Mouse (Mus musculus): ENCODE data around the gene Rhox8. TPM values are rescaled to one million over a fixed set of nuclear protein-coding genes. Genes with fewer than 3 reads are reported as not detected.
"Not testable (repeated sequence)": the region's sequence is repeated elsewhere in the genome, so short reads cannot be mapped to it uniquely, and the experiment has no call there.

Gene Rhox8
- polyA plus RNA-seq, 1 experiment, result not detected

- Histone ChIP-seq H3K4me1 (ENCODE audit: control insufficient read depth, insufficient read depth, low read length) (no peaks in the 10 kb centered on the region), H3K9ac (ENCODE audit: low read depth, poor library complexity, severe bottlenecking) (no peak overlapping the region), H3K9me3 (replicated peaks; ENCODE audit: control insufficient read depth, insufficient read depth, low read length, poor library complexity, severe bottlenecking) (no peaks in the 10 kb centered on the region), H3K36me3 (ENCODE audit: control insufficient read depth, insufficient read depth, low read length, poor library complexity, severe bottlenecking) (no peaks in the 10 kb centered on the region), H3K27me3 (ENCODE audit: control insufficient read depth, insufficient read depth, low read length, poor library complexity, severe bottlenecking) (no peaks in the 10 kb centered on the region), H3K4me3 (ENCODE audit: low read depth, low read length) (no peak overlapping the region), H3K27ac (ENCODE audit: insufficient read depth, low read length) (no peak overlapping the region)
- TF ChIP-seq EP300 (IDR thresholded peaks at IDR 0.05; ENCODE audit: insufficient read depth, low read depth, low read length) (no peak), CTCF (IDR thresholded peaks at IDR 0.05; ENCODE audit: low read depth, low read length) (no peak), POLR2A (IDR thresholded peaks at IDR 0.05; ENCODE audit: insufficient read depth, low read length) (no peak)
Observed at GRCm38 (mm10) chrX:37871641-37872040, 7.1 kb downstream of the Rhox8 start.

- H3K9me3 ChIP-seq (replicated peaks; ENCODE audit: control insufficient read depth, insufficient read depth, low read length, poor library complexity, severe bottlenecking); H3K27me3 ChIP-seq (ENCODE audit: control insufficient read depth, insufficient read depth, low read length, poor library complexity, severe bottlenecking); H3K27ac ChIP-seq (ENCODE audit: insufficient read depth, low read length); H3K4me1 ChIP-seq (ENCODE audit: control insufficient read depth, insufficient read depth, low read length); H3K4me3 ChIP-seq (ENCODE audit: low read depth, low read length); H3K9ac ChIP-seq (ENCODE audit: low read depth, poor library complexity, severe bottlenecking); H3K36me3 ChIP-seq (ENCODE audit: control insufficient read depth, insufficient read depth, low read length, poor library complexity, severe bottlenecking): not testable (repeated sequence)
Observed at GRCm38 (mm10) chrX:37831386-37831785, 47.4 kb downstream of the Rhox8 start, which contains the start of gene Rhox7a. Rhox7a (plus strand) TSS chrX:37831686.

- not testable (repeated sequence) for H3K9me3 ChIP-seq (replicated peaks; ENCODE audit: control insufficient read depth, insufficient read depth, low read length, poor library complexity, severe bottlenecking); H3K4me1 ChIP-seq (ENCODE audit: control insufficient read depth, insufficient read depth, low read length); H3K9ac ChIP-seq (ENCODE audit: low read depth, poor library complexity, severe bottlenecking); H3K27me3 ChIP-seq (ENCODE audit: control insufficient read depth, insufficient read depth, low read length, poor library complexity, severe bottlenecking); H3K27ac ChIP-seq (ENCODE audit: insufficient read depth, low read length); H3K36me3 ChIP-seq (ENCODE audit: control insufficient read depth, insufficient read depth, low read length, poor library complexity, severe bottlenecking)
- H3K4me3 ChIP-seq (ENCODE audit: low read depth, low read length), result peak within 1 kb of the TSS; percentile 12
Observed at GRCm38 (mm10) chrX:37826610-37827009, 52.1 kb downstream of the Rhox8 start, which contains the start of gene Rhox6. Rhox6 (plus strand) TSS chrX:37826910.

Other genes with a start within 250 kb of the Rhox8 start
- gene Rhox2g, start 235.5 kb downstream of the Rhox8 start, polyA plus RNA-seq (2011; ENCODE audit: insufficient read depth, insufficient read length, low read depth, missing spikeins), result not detected in 2 replicates
- gene Rhox4g, start 227.6 kb downstream of the Rhox8 start, polyA plus RNA-seq (2011; ENCODE audit: insufficient read depth, insufficient read length, low read depth, missing spikeins), result not detected in 2 replicates
- gene Rhox3h, start 210.2 kb downstream of the Rhox8 start, polyA plus RNA-seq (2011; ENCODE audit: insufficient read depth, insufficient read length, low read depth, missing spikeins), result not detected in 2 replicates
- not detected in 2 replicates for gene Rhox2h, start 205.7 kb downstream of the Rhox8 start, polyA plus RNA-seq (2011; ENCODE audit: insufficient read depth, insufficient read length, low read depth, missing spikeins)
- gene Rhox5, start 74.1 kb downstream of the Rhox8 start, polyA plus RNA-seq (2011; ENCODE audit: insufficient read depth, insufficient read length, low read depth, missing spikeins), result 162 and 170 TPM in 2 replicates
- 23.9 and 27.9 TPM in 2 replicates for gene Rhox6, start 52.0 kb downstream of the Rhox8 start, polyA plus RNA-seq (2011; ENCODE audit: insufficient read depth, insufficient read length, low read depth, missing spikeins)
- 1.2 TPM in 1 of 2 replicates, not detected in the other for gene Rhox7a, start 47.3 kb downstream of the Rhox8 start, polyA plus RNA-seq (2011; ENCODE audit: insufficient read depth, insufficient read length, low read depth, missing spikeins)
- gene Rhox7b, start 18.3 kb upstream of the Rhox8 start, polyA plus RNA-seq (2011; ENCODE audit: insufficient read depth, insufficient read length, low read depth, missing spikeins), result not detected in 2 replicates
- gene Rhox9, start 22.8 kb upstream of the Rhox8 start, polyA plus RNA-seq (2011; ENCODE audit: insufficient read depth, insufficient read length, low read depth, missing spikeins), result 19.2 and 19.5 TPM in 2 replicates
- not detected in 2 replicates for gene Btg1-ps1, start 139.9 kb upstream of the Rhox8 start, polyA plus RNA-seq (2011; ENCODE audit: insufficient read depth, insufficient read length, low read depth, missing spikeins)
- gene Btg1-ps2, start 164.2 kb upstream of the Rhox8 start, polyA plus RNA-seq (2011; ENCODE audit: insufficient read depth, insufficient read length, low read depth, missing spikeins), result not detected in 2 replicates
- gene Rhox10, start 187.5 kb upstream of the Rhox8 start, polyA plus RNA-seq (2011; ENCODE audit: insufficient read depth, insufficient read length, low read depth, missing spikeins), result not detected in 2 replicates
- gene Rhox11, start 206.2 kb upstream of the Rhox8 start, polyA plus RNA-seq (2011; ENCODE audit: insufficient read depth, insufficient read length, low read depth, missing spikeins), result not detected in 2 replicates
- not detected in 2 replicates for gene Rhox12, start 232.0 kb upstream of the Rhox8 start, polyA plus RNA-seq (2011; ENCODE audit: insufficient read depth, insufficient read length, low read depth, missing spikeins)
- gene Rhox13, start 242.3 kb upstream of the Rhox8 start, polyA plus RNA-seq (2011; ENCODE audit: insufficient read depth, insufficient read length, low read depth, missing spikeins), result 1.3 TPM in 1 of 2 replicates, not detected in the other

Measured in ES-Bruce4 (cell line).